Mouse (Mus musculus) gastrocnemius, postnatal 25 days (tissue): ENCODE measurements around the gene Camkk1. TPM values are rescaled to one million over a fixed set of nuclear protein-coding genes. Genes with fewer than 3 reads are reported as not detected.

Source experiments
- DNase-seq: peaks from one replicate; pipeline ENCODE4 v3.0.0; 2022
- total RNA-seq, 2 experiments: library from RNA; stranded (reverse); gene quantifications; 1 replicate in 1 of 2; 2 replicates in 1 of 2; pipeline ENCODE4 v1.2.3; 2021

The Camkk1 gene
- total RNA-seq, 2 experiments from 2014 or later: 1.00 to 1.2 TPM

DNA sequence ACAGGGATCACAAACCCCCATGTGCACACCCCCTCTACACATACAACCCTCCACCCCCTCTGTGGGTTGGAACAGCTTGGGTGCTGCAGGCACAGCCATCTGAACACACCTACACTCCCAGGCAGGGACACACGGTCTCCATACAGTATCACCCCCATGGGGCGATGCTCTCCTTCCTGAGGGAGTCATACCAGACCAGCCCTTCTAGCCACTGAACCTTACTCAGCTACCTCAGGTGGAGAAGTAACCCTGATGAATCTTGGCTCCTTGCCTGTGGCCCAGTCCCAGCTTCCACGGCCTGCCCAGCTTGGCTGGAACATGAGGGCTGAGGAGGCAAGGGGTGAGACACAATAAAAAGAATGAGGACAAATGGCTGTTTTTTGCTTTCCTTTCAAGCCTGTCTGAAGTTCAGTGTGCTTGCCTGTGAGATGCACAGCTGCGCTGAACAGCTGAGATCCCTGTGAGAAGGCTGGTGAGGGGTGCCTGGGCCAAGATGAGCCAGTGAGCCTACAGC, 3.9 kb upstream of the Camkk1 start:
- no peak for DNase-seq

DNA sequence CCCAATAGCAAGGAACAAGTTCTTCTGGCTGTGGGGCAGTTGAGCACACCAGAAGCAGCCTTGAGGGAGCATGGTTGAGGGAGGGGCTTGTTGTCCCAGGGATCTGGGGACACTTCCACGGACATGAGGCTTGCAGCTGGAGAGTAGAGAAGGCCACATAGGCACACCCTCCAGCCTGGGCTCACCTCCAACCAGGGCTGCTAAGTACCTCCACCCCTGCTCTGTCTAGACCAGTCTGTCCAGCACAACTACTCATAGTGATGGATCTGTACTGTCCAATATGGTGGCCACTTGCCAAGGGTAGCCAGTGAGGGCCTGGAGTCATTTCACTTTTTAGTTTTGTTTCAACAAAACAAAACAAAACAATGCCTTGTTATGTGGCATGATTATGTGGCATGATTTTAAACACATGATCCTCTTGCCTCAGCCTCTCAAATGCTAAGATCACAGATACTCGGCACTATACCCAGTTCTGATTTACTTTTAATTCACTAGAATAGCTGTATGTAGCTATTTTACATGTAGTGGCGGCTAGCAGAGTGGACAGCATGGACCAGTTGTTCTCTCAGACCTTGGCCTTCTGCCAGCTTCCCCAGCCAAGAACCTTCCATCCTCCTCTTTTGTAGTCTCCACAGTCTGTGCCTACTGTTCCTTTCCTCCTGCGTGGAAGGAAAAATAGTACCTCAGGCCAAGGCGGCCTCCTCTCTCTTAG, 3.3 kb upstream of the Camkk1 start:
- peak; percentile 77 for DNase-seq

DNA sequence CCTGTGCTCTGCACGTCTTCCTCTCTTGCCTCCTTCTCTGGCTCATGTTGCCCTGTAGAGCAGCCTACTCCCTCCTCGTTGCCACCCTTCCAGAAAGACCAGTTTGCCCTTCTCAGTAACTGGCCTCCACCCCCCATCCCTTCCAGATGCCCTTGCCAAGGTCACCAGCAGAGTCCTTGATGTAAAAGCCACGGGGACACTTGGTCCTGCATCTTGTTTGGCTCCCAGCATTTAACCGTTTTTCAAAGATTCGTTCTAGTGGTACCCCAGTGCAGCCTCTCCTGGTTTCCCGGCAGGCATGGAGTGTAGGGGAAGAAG, 2.7 kb upstream of the Camkk1 start:
- no peak for DNase-seq

DNA sequence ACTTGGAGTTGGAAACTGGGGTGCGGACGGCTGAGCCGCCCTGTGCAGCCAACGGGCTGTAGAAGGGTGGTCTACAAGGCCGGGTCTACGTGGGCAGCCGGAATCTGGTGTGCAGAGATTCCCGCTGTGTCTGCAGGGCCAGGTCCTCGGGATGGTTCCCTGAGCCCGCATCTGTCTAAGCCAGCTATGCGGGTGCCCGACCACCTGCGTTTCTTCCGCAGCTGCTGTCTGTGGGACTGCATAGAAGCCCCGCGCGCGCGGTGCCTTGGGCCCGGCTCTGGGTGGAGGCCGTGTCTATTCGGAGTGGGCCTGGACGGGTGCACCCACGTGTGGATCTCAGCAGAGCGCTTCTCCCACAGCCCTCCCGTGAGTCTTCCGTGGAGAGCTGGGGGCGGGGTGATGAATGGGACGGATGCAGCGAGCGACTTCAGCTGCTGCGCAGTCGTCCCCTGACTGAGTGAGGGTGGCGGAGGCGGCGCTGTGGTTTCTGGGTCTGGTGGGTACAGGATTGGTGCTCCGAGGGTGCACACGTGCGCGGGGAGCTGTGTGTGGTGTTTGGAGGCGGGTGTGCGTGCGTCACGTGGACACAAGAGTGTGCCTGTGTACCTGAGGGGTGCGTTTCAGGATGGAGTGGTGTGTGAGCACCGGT, 463 bp downstream of the Camkk1 start:
- DNase-seq: peak; percentile 56

DNA sequence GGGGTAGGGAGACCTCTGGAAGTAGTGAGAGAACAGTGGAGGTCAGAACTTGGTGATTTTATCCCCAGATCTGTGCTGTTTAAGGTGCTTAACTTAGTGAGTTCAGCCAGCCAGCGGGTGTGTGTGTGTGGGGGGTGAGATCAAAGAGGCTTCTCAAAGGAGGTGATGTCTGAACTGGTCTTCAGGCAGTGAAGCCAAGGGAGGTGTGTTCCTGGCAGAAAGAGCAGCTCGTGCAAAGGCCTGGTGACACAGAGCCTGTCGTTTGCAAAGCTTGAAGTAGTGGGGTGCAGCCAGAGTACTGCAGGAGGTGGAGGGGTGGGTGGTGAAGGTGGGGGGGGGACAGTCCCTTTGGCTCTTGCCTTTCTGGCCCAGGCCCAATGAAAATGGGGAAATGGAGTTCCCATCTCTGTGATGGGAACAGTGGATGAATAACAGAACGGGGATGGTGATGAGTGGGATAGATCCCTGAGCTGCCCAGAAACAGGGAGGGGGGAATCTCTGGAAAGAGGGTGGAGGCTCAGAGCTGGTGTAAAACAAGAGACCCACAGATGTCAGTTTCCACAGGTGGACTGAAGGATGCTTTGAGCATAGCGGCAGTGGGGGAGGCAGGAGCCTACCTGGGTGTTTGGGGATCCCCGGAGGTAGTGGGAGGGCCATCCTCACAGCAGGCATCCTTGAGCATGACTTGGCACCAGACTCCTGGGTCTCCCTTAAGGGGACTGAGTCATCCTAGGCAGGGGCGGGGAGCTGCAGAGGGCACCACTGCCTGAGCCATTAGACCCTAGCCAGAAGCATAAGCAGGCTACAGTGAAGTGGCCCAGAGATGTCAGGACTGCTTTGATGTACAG, 2.4 kb downstream of the Camkk1 start:
- no peak for DNase-seq

DNA sequence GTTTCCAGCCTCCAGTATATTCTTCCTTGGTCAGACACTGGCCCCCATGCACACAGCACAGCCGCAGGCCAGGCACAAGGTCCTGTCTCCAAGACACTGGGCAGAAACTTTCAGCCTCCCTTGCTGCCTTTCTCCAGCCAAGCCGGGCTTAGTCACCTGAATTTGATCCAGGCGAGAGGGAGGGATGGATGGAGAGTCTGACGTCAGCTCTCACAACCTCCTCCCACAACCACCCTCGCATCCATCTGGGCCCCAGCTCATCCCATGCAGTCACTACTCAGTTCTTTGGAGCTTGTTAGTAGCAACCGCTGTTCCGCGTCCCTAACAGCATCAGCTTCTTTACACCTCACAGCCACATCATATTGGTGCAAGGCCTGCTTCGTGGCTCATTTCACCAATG, 4.3 kb downstream of the Camkk1 start:
- peak; percentile 84 for DNase-seq

DNA sequence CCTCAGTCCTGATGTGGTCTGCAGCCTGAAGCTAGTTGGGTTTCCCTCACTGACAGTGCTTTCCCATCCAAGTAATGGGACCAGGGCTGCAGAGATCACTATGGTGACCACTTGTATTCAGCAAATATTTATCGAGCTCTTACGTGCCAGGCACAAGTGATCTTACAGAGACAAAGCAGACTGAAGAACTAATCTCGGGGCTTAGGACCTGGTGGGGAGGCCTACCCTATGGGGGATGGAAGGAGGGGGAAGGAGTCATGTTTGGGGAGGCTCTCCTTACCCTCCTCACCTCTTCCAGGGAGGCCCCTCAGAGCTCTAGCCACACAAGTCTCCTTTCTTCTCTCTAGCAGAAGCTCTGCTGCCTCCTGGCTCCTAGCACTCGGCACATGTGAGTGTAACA, 5.0 kb downstream of the Camkk1 start:
- no peak for DNase-seq

DNA sequence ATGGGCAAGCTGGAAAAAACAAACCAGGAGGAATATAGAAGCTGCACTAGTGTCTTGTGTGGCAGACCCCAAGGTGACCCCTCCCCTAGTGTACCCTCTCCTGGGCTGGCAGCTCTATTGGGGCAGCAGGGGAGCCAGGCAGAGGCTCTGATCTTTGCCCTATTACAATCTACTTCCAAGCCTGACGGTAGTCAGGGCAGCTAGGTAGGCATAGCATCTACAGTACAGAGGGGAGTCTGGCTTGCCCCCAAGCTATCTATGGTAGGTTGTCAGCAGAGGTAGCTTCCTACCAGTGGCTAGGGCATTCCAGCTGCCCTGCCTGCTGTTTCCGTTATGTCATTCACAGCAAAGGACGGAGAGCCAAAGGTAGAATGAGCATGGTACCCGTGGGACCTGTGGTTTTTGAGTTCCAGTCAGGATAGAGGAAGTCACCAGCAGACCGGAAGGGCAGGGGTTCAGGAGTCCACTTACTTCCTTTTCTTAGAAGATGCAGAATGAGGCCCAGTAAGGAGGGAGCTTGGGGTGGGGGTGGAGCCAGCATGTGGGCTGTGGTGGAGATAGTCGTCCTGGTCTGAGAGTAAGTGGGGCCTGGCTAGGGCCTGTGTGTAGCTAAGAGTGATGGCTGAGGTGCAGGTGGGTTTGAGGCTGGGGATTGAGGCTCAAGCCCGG, 5.6 kb downstream of the Camkk1 start:
- peak; percentile 32 for DNase-seq

DNA sequence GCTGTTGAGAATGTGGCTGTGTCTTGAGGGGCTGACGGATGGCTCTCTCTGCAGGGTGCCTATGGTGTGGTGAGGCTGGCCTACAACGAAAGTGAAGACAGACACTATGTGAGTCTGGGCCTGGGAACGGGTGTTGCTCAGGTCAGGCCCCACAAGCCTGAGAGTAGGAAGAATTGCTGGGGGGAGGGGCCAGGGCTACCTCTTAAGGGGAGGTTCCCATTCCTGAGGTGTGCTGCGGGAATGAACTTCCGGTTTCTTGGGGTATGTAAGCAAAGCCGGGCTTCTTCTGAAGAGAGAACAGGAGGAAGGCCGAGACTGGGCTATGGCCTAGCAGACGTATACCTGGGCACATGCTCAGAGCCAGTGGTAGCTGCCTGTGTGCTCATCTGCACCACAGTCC, 8.2 kb downstream of the Camkk1 start:
- DNase-seq: no peak

DNA sequence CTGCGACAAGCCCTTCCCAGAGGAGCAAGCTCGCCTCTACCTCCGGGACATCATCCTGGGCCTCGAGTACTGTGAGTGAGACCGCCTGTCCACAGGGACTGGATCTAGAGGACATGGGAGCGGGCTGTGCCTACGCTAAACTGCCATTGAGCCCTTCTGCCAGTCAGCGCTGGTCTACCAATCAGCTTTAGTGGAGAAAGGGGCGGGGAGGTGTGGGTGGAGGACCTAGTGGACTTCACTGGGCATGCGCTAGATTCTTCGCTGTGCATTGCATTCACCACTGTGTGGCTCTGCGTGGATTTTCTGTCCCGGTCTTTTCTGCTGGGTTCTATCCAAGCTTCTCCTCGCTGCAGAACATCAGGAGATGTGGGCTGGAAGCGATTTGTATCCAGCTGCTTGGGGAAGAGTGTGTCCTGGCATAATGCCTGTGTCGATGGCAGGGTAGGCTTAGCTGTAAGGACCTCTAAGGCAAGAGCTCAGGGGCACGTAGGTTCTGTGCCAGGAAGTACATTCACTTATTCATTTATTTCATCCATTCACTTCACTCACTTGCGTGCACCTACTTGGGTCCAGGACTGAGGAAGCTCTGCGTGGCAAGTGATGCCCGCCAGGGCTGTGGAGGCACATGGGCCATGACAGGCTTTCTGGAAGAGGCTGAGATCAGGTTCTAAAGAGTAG, 12.2 kb downstream of the Camkk1 start:
- DNase-seq: peak; percentile 82

DNA sequence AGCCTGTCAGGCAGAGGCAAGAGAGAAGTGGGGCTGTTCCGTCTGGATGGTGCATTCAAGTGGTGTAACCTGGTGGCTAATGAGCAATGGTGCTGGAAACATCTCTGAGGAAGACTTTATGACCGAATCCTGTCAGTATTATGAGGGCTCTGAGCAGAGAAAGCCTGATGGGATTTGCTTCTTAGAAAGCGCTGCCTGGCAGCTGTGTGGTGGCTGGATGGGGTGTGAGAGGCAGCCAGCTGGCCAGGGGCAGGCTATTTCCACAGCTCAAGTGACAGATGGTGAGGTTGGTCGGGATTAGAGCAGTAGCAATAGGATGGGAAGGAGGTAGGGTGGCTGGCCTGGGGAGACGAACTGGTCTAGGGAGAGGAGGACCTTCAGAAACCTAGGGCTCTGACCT, 12.7 kb downstream of the Camkk1 start:
- peak; percentile 47 for DNase-seq

DNA sequence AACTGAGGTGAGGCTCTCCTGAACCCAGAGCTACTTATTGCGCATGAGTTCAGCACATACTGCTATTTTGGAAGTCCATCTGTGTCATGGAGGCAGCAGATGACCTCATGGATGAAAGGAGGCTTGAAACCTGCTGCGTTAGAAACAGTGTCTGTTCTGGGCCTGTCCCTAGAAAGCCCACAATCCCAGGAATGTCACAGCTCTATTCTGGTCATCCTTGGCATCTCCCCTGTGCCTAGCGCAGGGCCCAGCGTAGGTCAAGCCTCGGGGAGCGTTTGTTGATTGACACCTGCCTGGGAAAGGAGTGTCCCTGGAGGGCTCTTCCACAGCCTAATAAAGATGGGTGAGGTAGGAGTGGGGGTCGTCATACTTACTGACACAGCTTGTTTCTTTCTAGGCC, 17.3 kb downstream of the Camkk1 start:
- DNase-seq: peak; percentile 33

DNA sequence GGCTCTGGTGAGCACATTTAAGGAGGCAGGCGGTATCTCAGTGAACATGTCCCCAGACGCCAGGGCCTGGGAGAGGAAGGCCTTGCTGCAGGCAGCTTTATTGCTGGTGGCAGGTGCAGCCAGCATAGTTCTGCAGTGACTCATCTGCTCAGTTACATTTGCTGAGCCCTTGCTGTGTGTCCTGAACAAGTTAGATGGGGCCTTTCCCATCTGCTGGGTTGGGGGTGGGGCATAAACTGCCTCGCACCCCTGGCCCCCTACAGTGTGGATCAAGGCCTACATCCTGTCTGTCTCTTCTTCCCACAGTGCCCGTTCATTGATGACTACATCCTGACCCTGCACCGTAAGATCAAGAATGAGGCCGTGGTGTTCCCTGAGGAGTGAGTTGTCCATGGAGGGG, 18.1 kb downstream of the Camkk1 start:
- DNase-seq: no peak

DNA sequence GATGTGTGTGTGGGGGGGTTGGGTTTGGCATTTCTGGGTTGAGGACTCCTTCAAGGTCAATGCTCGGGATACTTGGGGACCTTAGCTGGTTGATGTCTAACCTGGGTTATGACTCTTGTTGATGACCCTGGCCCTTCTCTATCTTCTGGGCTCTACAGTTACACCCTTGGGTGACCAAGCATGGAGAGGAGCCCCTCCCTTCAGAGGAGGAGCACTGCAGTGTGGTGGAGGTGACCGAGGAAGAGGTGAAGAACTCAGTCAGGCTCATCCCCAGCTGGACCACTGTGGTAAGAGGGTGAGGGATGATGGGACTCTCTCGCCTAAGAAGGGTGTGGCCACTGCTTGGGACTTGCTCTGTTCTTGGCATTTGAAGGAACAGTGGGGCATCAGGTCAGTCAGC, 18.9 kb downstream of the Camkk1 start:
- no peak for DNase-seq

DNA sequence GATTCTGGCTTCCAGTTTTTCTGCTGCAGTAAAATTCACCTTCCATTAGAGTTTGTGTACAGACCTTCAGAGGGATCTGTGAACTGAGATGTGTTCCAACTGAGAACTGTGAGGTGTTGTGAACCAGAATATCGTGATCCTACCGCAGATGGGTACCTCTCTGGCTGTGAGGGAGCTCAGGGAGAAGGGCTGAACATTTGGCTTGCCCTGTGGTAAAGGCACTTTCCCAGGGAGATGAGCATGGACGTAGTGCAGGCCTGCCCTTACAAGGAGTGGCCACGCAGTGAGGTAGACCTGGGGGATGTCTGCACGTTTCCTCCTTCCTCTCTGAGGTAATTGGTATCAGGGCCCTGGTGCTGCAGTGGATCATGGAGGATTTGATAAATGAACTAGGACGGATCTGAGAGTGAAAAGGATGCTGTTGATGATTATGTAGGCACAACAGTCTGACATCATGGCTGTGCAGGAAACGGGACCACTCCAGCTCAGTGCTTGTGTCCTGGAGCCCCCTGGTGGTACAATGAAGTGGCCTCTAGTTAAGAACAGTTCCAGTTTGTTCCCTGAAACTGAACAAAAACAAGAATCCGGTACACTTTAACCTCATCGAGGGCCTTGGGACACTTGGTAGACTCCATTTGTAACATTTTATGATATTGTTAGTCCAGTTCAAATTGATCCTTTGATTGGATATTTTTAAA, 20.4 kb downstream of the Camkk1 start:
- DNase-seq: no peak

DNA sequence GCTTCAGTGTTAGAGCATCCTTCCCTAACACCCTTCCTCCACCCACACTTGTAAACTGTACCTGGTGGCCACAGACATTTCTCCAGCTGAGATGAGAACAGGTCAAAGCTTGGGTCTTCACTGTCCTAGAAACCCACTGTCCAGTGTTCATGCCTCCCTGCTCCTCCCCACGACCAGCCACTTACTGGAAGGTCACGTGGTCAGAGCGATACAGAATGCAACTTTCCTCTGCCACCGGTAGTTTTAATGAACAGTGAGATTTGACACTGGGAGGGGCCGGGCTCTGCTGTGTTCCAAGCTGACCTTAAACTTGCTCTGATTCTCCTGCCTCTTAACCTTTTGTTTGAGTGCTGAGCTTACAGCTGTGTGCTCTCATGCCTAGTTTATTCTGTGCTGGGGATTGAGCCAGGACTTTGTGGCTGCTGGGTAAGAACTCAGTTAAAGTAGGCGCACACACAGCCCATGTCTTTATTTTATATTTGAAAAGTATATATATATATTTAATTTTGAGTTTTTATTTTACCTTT, 25.5 kb downstream of the Camkk1 start:
- no peak for DNase-seq

DNA sequence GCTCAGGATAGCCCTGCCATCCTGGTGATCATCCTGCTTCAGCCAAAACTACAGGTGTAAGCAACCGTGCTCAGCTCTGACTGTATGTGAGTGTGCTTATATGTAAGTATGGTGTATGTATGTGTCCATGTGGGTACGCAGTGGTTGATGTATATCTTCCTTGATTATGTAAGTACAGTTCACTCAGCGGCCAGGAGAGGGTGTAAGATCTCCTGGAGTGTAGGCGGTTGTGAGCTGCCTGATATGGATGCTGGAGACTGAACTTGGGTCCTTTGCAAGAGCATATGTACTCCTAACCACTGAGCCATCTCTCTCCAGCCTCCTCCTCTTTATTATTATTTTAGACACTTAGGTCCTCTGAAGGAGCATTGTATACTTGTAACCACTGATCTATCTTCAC, 26.0 kb downstream of the Camkk1 start:
- no peak for DNase-seq

DNA sequence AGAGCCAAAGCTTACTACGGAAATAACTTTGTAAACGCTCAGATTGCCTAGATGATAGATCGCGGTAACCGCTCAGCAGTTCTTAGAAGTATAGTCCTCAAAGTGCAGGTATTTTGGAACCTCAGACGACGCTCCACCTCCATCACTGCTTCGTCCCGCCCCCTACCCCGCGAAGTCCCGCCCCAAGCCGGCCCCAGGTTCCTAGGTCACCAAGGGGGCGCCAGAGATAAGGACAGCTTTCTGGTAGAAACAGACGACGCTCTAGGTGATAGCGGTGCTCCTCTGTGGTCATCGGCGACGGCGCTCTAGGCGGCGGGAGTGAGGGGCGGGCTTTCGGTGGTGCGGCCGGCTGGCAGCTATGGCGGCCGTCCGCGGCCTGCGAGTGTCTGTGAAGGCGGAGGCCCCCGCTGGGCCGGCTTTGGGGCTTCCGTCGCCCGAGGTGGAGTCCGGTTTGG, 28.8 kb downstream of the Camkk1 start, which contains the start of gene Ncbp3:
Gene Ncbp3 (plus strand): TSS at position 242 of the 455 bp plus-strand sequence.
- peak; percentile 94 for DNase-seq

DNA sequence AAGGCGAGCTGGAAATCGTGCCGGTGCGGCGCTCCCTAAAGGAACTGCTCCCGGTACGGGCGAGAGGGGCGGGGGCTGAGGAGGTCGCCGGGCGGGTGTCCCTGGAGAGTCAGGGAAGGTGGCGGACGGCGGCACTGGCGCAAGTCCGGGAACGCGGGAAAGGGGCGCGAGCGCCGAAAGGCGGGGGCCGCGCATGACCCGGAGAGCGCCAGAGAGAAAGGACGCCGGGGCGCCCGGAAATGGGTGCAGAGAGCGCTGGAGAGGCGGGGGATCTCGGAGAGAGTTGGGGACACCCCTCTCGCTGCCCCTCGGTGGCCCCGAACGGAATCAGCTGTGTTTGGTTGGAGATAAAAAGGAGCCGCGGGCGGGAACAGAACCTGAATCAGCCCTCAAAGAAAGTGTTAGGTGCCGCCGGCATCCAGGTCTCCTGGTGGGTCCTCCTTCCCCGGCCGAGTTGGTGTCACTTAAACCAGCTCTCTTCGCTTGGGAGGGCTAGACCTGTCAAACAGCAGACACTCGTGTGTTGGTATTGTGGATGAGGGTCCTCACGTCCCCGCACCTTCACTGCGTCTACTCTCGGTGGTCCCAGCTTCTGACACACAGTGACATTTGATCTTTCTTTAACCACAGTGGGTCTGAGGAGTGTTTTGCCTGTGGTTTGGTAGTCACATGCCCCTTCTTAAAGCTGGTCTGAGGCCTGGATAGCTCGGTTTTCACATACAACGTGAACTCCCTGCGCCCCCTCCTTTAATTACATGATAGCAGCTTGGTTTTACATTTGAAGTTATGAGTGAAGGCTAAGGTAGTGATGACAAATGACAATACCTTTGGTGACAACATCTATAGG, 29.4 kb downstream of the Camkk1 start:
- DNase-seq: no peak

DNA sequence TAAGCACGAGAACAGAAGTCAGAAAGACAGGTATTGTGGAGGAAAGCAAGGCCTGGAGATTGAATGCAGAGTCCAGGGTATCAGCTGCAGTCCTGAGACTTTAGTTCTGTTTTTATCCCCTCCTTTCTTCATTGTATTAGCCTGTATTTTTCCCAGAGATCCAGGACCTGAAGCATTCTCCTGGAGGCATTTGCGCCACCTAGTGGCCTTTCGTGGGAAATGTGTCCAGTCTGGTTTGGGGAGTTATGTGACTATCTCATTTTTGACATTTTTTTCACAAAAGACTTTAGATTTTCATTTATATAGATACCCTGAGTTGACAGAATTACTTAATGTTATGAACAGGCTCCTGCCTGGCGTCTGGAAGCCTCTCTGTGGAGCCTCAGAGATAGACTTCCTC, 30.5 kb downstream of the Camkk1 start:
- peak; percentile 51 for DNase-seq
